Mouse (Mus musculus) natural killer cell, adult 2 months (primary cell): ENCODE results near the gene Med10.

Experiments
- DNase-seq, 2 experiments: peaks; one replicate each; pipeline ENCODE4 v3.0.0; 2022; ENCODE audit warnings: low spot score in 2 of 2

Gene Med10

DNA sequence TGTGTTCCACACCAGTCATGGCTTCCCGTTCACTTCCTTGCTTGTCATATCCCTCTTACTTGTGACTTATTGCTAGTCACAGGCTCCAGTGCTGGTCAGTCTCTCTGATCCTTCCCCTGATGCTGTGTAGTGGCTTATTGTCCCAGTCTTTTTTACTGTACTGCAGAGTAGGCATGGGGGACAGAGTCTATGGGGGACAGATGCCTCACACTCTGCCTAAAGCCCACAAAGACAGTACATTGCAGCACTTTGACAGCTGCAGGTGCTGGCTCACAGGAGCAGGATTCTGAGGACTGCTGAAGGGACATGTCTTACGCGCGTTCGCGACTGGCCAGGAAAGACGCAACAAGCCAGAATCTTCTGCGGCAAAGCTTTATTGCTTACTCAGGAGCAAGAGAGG, 28.4 kb downstream of the Med10 start:
- no peak for DNase-seq

DNA sequence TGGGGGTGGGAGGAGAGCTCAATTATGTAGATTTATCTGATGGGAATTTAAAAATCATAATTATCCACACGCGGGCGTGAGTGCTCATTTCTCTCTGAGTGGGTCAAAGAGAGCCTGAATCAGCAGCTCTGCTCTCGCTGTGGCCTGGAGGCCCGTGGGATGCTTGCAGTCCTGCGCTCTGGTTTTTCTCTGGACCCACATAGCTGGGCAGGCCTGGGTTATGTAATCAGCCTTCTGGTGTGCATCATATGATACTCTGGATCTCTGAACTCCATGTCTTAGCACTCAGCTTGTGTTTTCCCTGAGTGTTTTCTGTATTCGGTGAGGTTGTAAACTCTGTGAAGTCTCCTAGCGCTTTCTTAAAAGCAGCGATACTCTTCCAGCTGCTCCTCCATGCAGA, 30.4 kb downstream of the Med10 start:
- no peak for DNase-seq

DNA sequence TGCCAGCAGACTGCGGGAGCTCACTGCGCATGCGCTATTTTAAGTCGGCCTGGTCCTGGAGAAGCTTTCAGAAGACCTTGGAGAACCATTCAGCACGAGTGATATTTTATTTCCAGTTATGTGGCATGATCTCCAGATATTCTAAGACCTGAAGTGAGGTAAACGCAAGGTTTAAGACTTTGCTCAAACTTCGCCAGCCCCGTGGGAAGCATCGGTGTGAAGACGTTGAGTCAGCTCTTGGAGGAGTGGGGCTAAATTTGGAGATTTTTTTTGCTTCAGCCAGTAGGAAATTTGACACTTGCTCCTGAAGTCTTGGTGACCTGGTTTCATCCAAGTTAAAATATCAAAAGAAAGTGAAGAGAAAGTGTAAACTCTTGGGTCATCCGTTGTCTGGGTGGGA, 31.2 kb downstream of the Med10 start:
- DNase-seq: no peak

DNA sequence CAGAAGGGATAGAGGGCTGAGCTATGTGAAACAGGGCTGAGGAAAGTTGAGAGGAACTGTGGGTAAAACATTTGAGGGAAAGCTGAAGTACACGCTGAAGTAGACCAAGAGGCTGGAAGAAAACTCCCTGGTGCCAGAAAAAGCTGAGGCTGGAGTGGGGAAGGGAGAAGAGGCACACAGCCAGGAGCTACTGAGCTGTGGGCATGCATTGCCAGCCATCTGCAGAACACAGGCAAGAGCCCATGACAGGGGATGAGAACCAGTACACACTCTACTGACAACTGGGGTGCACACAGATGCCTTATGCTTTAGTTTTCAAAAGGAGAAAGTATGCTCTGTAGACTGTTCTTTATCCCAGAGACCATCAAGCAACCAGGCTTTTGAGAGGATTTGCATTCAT, 43.4 kb downstream of the Med10 start:
- DNase-seq: no peak

DNA sequence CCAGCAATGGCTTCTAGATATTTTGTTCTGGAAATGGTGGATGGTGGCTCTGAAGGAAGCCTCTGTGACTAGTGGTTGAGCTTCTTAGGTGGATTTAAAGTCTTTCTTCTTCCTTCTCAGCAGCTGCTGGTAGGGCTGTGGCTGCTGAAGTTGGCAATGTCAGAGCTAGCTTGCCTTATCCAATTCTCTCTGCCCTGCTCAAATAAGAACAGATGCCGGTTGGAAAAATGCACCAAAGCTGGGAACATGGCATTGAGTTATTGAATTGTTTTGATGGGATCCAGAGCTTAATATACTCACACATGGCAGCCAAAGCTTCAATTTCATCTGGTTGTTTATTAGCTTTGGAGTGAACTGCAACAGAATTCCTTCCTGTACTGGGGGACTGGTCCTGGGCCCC, 47.4 kb downstream of the Med10 start:
- DNase-seq: no peak

DNA sequence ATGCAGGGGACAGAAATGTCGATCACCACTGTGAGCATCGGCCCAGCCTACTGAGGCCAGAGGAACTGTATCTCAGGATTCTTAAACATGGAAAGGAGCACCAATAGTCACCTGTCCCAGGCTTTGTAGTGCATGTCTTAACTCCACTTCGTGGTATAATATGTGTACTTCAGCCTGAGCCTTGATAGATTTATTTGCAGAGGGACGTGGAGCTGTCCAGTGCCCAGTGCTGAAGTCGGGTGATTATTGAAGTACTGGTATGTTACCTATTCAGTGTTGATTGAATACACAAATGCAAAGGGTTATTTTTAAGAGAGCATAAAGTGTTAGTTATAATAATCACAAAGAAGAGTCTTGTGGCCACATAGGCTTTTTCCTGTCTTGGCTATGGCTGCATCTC, 50.1 kb downstream of the Med10 start:
- DNase-seq: no peak

DNA sequence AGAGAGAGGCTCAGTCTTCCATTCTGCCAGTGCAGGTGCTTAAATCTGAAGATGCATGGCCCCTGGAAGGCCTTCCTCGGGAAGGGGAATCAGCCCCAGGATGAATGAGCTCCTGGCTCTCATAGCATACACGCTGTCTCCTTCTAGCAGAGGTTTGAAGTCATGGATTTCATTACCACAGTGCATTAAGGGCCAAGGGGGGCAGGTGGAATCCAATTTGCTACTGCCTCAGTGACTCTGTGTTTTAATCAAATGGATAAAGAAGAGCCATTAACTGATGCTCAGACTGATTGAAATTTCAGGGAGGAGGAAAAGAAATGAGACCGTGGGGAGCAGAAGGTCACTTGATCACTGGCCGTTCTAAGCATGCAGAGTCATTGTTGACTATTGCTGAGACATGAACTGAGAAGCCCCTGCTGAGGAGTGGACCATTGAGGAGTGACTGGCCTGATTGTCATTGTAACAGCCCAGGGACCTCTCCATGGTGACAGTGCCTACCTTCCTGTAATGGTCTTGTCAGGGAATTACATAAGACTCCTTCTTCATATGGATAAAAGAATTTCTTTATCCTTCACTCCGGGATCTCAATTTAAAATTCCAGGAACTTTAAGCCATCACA, 51.3 kb downstream of the Med10 start:
- no peak for DNase-seq

DNA sequence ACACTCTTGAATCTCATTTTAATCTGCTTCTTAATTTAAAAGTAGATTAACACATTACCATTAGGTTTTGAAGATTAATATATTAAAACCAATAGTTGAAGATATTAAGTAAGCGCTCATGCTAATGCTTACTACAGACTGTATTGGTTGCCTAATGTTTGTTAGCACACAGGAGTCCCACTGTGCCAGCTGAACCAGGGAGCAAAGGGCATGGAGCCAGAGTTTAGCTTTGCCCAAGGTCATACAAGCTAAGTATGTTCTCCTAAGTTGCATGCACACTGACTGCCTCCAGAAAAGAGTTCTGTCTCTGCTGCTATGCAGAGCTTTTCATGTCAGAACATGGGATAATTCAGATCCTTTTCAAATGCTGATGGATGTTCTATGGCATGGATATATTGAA, 53.7 kb downstream of the Med10 start:
- no peak for DNase-seq

DNA sequence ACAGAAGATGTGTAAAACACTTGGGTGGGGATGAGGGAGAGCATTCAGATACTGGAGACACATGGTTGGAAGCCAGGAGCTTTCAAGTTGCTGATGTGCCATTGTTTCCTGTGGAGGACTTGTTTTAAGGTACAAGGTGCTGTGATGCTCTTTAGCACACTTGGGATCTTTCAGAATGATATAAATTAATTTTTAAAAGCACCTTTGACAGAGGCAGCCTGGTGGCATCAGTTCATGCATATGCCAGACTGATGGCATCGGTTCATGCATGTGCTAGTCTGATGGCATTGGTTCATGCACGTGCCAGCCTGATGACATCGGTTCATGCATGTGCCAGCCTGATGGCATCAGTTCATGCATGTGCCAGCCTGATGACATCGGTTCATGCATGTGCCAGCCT, 60.1 kb downstream of the Med10 start:
- no peak for DNase-seq

DNA sequence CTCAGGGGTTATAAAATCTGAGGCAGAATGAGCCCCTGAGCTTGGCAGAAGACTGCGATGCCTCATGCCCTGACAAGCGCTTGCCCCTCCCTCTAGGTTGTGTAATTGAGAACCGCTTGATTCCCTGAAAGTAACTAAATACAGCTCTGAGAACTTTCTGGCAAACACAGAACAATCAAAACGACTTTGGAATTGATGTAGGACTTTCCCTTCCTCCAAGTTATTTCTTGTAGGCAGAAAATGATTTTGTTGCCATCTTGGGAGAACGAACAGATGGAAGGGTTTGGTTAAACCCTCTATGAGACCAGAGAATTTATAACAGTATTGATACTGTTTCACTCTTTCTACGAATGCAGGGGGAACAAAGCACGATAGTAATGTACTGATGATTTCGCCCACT, 62.7 kb downstream of the Med10 start:
- no peak for DNase-seq
